Mouse (Mus musculus): ENCODE measurements around the gene A630095N17Rik. TPM values are rescaled to one million over a fixed set of nuclear protein-coding genes. Genes with fewer than 3 reads are reported as not detected.

The A630095N17Rik gene
- not detected in 2 replicates for polyA plus RNA-seq (2016; fragmentation: Nextera tagmentation; extraction: Ambion mirVana)

- Histone ChIP-seq H3K27ac (no peak within 1 kb of the TSS), H3K36me3 (no peaks in the 10 kb centered on the region), H3K9me3 (replicated peaks) (no peaks in the 10 kb centered on the region), H3K4me3 (no peak within 1 kb of the TSS), H3K4me1 (peaks cover 18% of the 10 kb centered on the region), H3K27me3 (ENCODE audit: low read depth, poor library complexity, severe bottlenecking) (no peaks in the 10 kb centered on the region)
- no peak for DNase-seq (ENCODE audit: low spot score)
- 72% methylated on average over 5 of the region's 5 CpGs for WGBS
These were observed at the start of gene A630095N17Rik for GRCm38 (mm10) chr1:75231664-75232152. Gene A630095N17Rik (minus strand): TSS chr1:75232102.

GRCm38 (mm10) chr1:75278228-75278627 is 46.3 kb upstream of the A630095N17Rik start, which contains the start of gene Resp18:
Gene Resp18 (minus strand): TSS chr1:75278415.
- Histone ChIP-seq H3K36me3 (no peaks in the 10 kb centered on the region), H3K4me3 (no peak within 1 kb of the TSS), H3K9me3 (replicated peaks) (no peaks in the 10 kb centered on the region), H3K27me3 (ENCODE audit: low read depth, poor library complexity, severe bottlenecking) (peaks cover 24% of the 10 kb centered on the region), H3K4me1 (no peaks in the 10 kb centered on the region), H3K27ac (no peak within 1 kb of the TSS)
- DNase-seq (ENCODE audit: low spot score): no peak
- 6% methylated on average over 13 of the region's 13 CpGs for WGBS

- no peak overlapping the region for H3K27ac ChIP-seq
- H3K4me3 ChIP-seq: no peak overlapping the region
- no peaks in the 10 kb centered on the region for H3K36me3 ChIP-seq
- H3K9me3 ChIP-seq (replicated peaks): no peaks in the 10 kb centered on the region
- WGBS: 5% methylated on average over 23 of the region's 23 CpGs
- H3K27me3 ChIP-seq (ENCODE audit: low read depth, poor library complexity, severe bottlenecking): peaks cover 24% of the 10 kb centered on the region
- H3K4me1 ChIP-seq: no peaks in the 10 kb centered on the region
- DNase-seq (ENCODE audit: low spot score): peak; percentile 83
These were observed 45.6 kb upstream of the A630095N17Rik start for GRCm38 (mm10) chr1:75277195-75278188.

- Histone ChIP-seq H3K27ac (no peak within 1 kb of the TSS), H3K9me3 (replicated peaks) (no peaks in the 10 kb centered on the region), H3K36me3 (no peaks in the 10 kb centered on the region), H3K4me3 (peak within 1 kb of the TSS; percentile 33), H3K4me1 (peaks cover 11% of the 10 kb centered on the region), H3K27me3 (ENCODE audit: low read depth, poor library complexity, severe bottlenecking) (peaks cover 58% of the 10 kb centered on the region)
- no peak for DNase-seq (ENCODE audit: low spot score)
- WGBS: 12% methylated on average over 32 of the region's 32 CpGs
These were observed 32.4 kb upstream of the A630095N17Rik start, which contains the start of gene Ptprn for GRCm38 (mm10) chr1:75264091-75264880. Gene Ptprn (minus strand): TSS chr1:75264502.

GRCm38 (mm10) chr1:75262969-75263951 is 31.4 kb upstream of the A630095N17Rik start:
- Histone ChIP-seq H3K9me3 (replicated peaks) (no peaks in the 10 kb centered on the region), H3K36me3 (no peaks in the 10 kb centered on the region), H3K4me1 (peaks cover 11% of the 10 kb centered on the region), H3K27ac (no peak overlapping the region), H3K4me3 (peak overlapping the region; percentile 33), H3K27me3 (ENCODE audit: low read depth, poor library complexity, severe bottlenecking) (peaks cover 53% of the 10 kb centered on the region)
- DNase-seq (ENCODE audit: low spot score): peak; percentile 89
- WGBS: 2% methylated on average over 40 of the region's 40 CpGs

- H3K9me3 ChIP-seq (replicated peaks): no peaks in the 10 kb centered on the region
- H3K27ac ChIP-seq: no peak overlapping the region
- H3K27me3 ChIP-seq (ENCODE audit: low read depth, poor library complexity, severe bottlenecking): peaks cover 49% of the 10 kb centered on the region
- H3K4me3 ChIP-seq: no peak overlapping the region
- no peak for DNase-seq (ENCODE audit: low spot score)
- peaks cover 11% of the 10 kb centered on the region for H3K4me1 ChIP-seq
- H3K36me3 ChIP-seq: no peaks in the 10 kb centered on the region
These were observed 29.4 kb upstream of the A630095N17Rik start for GRCm38 (mm10) chr1:75261278-75261677.

GRCm38 (mm10) chr1:75255516-75256046 is 23.7 kb upstream of the A630095N17Rik start:
- H3K9me3 ChIP-seq (replicated peaks): no peaks in the 10 kb centered on the region
- H3K4me1 ChIP-seq: peaks cover 13% of the 10 kb centered on the region
- no peak overlapping the region for H3K27ac ChIP-seq
- H3K36me3 ChIP-seq: no peaks in the 10 kb centered on the region
- 80% methylated on average over 10 of the region's 10 CpGs for WGBS
- no peak for DNase-seq (ENCODE audit: low spot score)
- no peak overlapping the region for H3K4me3 ChIP-seq
- peaks cover 18% of the 10 kb centered on the region for H3K27me3 ChIP-seq (ENCODE audit: low read depth, poor library complexity, severe bottlenecking)

- no peaks in the 10 kb centered on the region for H3K36me3 ChIP-seq
- H3K4me1 ChIP-seq: peaks cover 15% of the 10 kb centered on the region
- H3K27ac ChIP-seq: no peak overlapping the region
- no peak overlapping the region for H3K4me3 ChIP-seq
- DNase-seq (ENCODE audit: low spot score): no peak
- H3K27me3 ChIP-seq (ENCODE audit: low read depth, poor library complexity, severe bottlenecking): peaks cover 18% of the 10 kb centered on the region
- no peaks in the 10 kb centered on the region for H3K9me3 ChIP-seq (replicated peaks)
- 79% methylated on average over 8 of the region's 8 CpGs for WGBS
These were observed 22.7 kb upstream of the A630095N17Rik start for GRCm38 (mm10) chr1:75254625-75255013.

GRCm38 (mm10) chr1:75253849-75254624 is 22.1 kb upstream of the A630095N17Rik start:
- Histone ChIP-seq H3K4me3 (no peak overlapping the region), H3K27me3 (ENCODE audit: low read depth, poor library complexity, severe bottlenecking) (peaks cover 18% of the 10 kb centered on the region), H3K36me3 (no peaks in the 10 kb centered on the region), H3K27ac (no peak overlapping the region), H3K4me1 (peaks cover 15% of the 10 kb centered on the region), H3K9me3 (replicated peaks) (no peaks in the 10 kb centered on the region)
- DNase-seq (ENCODE audit: low spot score): peak; percentile 87
- 64% methylated on average over 16 of the region's 16 CpGs for WGBS

GRCm38 (mm10) chr1:75253029-75253428 is 21.1 kb upstream of the A630095N17Rik start:
- DNase-seq (ENCODE audit: low spot score): no peak
- WGBS: 75% methylated on average over 16 of the region's 16 CpGs
- H3K9me3 ChIP-seq (replicated peaks): no peaks in the 10 kb centered on the region
- H3K4me3 ChIP-seq: no peak overlapping the region
- peaks cover 21% of the 10 kb centered on the region for H3K4me1 ChIP-seq
- no peaks in the 10 kb centered on the region for H3K36me3 ChIP-seq
- H3K27ac ChIP-seq: no peak overlapping the region
- peaks cover 18% of the 10 kb centered on the region for H3K27me3 ChIP-seq (ENCODE audit: low read depth, poor library complexity, severe bottlenecking)

- Histone ChIP-seq H3K4me1 (peaks cover 28% of the 10 kb centered on the region), H3K27me3 (ENCODE audit: low read depth, poor library complexity, severe bottlenecking) (peaks cover 18% of the 10 kb centered on the region), H3K4me3 (no peak overlapping the region), H3K9me3 (replicated peaks) (no peaks in the 10 kb centered on the region), H3K27ac (no peak overlapping the region), H3K36me3 (no peaks in the 10 kb centered on the region)
- DNase-seq (ENCODE audit: low spot score): no peak
- WGBS: 68% methylated on average over 13 of the region's 13 CpGs
These were observed 20.4 kb upstream of the A630095N17Rik start for GRCm38 (mm10) chr1:75252308-75252707.

All from limb, embryonic 10.5 days (tissue).